Mouse (Mus musculus) heart, postnatal 0 days (tissue): Measurements from ENCODE around the gene Cib4.

ENCODE experiments used
- CTCF ChIP-seq: IDR thresholded peaks from 2 replicates; pipeline ENCODE4 v1.5.1; 2016; ENCODE audit warnings: antibody characterized with exemption, control low read depth, low read depth
- EP300 ChIP-seq: IDR thresholded peaks from 2 replicates; pipeline ENCODE4 v1.6.1; 2016; ENCODE audit warnings: antibody characterized with exemption, low read depth

- TF ChIP-seq CTCF (no peak), EP300 (no peak)
These were observed 10.6 kb upstream of the Cib4 start for GRCm38 (mm10) chr5:30556284-30556683.
